Mouse (Mus musculus) brain, embryonic 14.5 days (tissue): ENCODE data around the gene 2210016F16Rik.
A peak's percentile ranks its signal among the peaks of the same experiment; 100 is the strongest.

ENCODE experiments used
- CTCF ChIP-seq: fragments of 200-500 bp; IDR thresholded peaks from 2 replicates; pipeline ENCODE4 v1.5.1; 2012; ENCODE audit warnings: inconsistent platforms, mild to moderate bottlenecking, moderate library complexity, borderline replicate concordance; ENCODE audit not compliant: insufficient read depth, insufficient read length; ENCODE audit errors: extremely low read depth
- POLR2A ChIP-seq: fragments of 200-500 bp; IDR thresholded peaks from 2 replicates; pipeline ENCODE4 v1.6.1; 2012; ENCODE audit warnings: mild to moderate bottlenecking, inconsistent platforms, borderline replicate concordance; ENCODE audit not compliant: poor library complexity, insufficient read depth, insufficient read length, severe bottlenecking; ENCODE audit errors: extremely low read depth

GRCm38 (mm10) chr13:58402003-58402743 is 17.1 kb upstream of the 2210016F16Rik start, which contains the start of gene Rmi1:
- TF ChIP-seq CTCF: no peak
- TF ChIP-seq POLR2A: peak; percentile 89
